In the genomic region with DNA sequence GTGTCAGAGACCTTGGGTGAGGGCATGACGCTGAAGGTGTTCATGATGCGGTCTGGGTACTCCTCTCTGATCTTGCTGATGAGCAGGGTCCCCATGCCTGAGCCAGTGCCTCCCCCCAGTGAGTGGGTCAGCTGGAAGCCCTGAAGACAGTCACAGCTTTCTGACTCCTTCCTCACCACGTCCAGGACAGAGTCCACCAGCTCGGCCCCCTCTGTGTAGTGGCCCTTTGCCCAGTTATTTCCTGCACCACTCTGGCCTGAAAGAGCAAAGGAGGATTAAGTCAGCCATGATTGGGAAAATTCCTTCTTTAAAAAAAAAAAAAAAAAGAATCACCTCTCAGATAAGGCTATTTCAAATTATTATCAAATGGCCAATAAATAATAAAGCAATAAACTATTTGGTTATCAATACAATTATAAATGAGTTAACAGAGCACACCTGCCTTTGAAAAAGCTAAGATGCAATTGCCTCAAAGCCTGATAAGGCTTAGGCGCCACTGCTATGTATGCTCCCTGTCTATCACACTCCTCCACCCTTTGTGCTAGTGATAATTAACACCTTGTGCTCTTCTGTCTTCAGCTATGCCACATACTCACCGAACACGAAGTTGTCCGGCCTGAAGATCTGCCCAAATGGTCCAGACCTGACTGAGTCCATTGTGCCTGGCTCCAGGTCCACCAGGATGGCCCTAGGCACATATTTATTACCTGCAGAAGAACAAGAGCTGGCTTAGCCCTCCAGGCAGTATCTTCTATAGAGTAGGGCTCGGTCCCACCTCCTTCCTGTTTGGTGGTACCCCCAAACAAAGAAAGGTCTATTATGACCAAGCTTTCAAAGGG, we compare ENCODE assay signal across 9 mouse cellular contexts. TPM values are rescaled to one million over a fixed set of nuclear protein-coding genes. Genes with fewer than 3 reads are reported as not detected.
DNase-seq lines count a peak whose midpoint lies in the region; ATAC-seq and TF ChIP-seq lines count a peak whose summit lies in the region.
"Had no signal": no experiment of that assay in that cellular context is flagged by ENCODE, and none has a peak within 500 bp of the region (broad histone marks: within the 10 kb centered on the region; RNA-seq: fewer than 3 reads in every experiment).

No protein-coding gene starts in this region.

- peak overlapping the region; percentile 93 for H3K9ac ChIP-seq in neural tube, embryonic 11.5 days (ENCODE audit: low read length)
- H3K9ac ChIP-seq in forebrain, embryonic 15.5 days (replicated peaks) = peak overlapping the region; percentile 95

- H3K27me3 ChIP-seq in neural tube, embryonic 11.5 days (ENCODE audit: control insufficient read depth, insufficient read depth, low read length) = no peaks in the 10 kb centered on the region
- no peaks in the 10 kb centered on the region for H3K27me3 ChIP-seq in forebrain, embryonic 15.5 days
- 0 out of 2 replicates have a peak, but pooled peaks cover 3% of the 10 kb centered on the region for H3K27me3 ChIP-seq in small intestine, adult 2 months (ENCODE audit: control insufficient read depth, insufficient read depth, low read length)

- peak; percentile 19 for DNase-seq in neural tube, embryonic 11.5 days (ENCODE audit: low spot score)
- no peak for DNase-seq in neural tube, embryonic 10.5 days (ENCODE audit: extremely low spot score, low spot score)
- DNase-seq in kidney, postnatal 14 days = peak; percentile 66
- DNase-seq in layer of hippocampus, adult 8-10 months (ENCODE audit: low spot score in 2 of 2) = no peak
- no peak for DNase-seq in adrenal gland, postnatal 10 days
- DNase-seq: layer of hippocampus, adult 9-11 months had no signal

- ATAC-seq in neural tube, embryonic 11.5 days (ENCODE audit: insufficient read depth, low FRiP score, low TSS enrichment) = no peak
- ATAC-seq in forebrain, embryonic 15.5 days (replicated peaks) = no peak

- H3K4me3 ChIP-seq in neural tube, embryonic 11.5 days (ENCODE audit: low read depth, low read length) = peak overlapping the region; percentile 79
- H3K4me3 ChIP-seq in forebrain, embryonic 15.5 days = peak overlapping the region; percentile 82
- H3K4me3 ChIP-seq in small intestine, adult 2 months (ENCODE audit: low read depth, low read length) = no peak overlapping the region
- H3K4me3 ChIP-seq: erythroblast, embryonic 14.5 days had no signal

- peaks cover 21% of the 10 kb centered on the region for H3K4me1 ChIP-seq in neural tube, embryonic 11.5 days (ENCODE audit: control insufficient read depth, insufficient read depth, low read length)
- peaks cover 43% of the 10 kb centered on the region for H3K4me1 ChIP-seq in forebrain, embryonic 15.5 days
- H3K4me1 ChIP-seq in small intestine, adult 2 months (ENCODE audit: control insufficient read depth, insufficient read depth, insufficient read length, low read length) = peaks cover 21% of the 10 kb centered on the region

- TF ChIP-seq CTCF in small intestine, adult 2 months (IDR thresholded peaks at IDR 0.05; ENCODE audit: extremely low read depth, insufficient read length, insufficient replicate concordance, low read depth, low read length) = no peak

- TF ChIP-seq POLR2A in small intestine, adult 2 months (IDR thresholded peaks at IDR 0.05; ENCODE audit: low read depth, low read length) = no peak

- H3K36me3 ChIP-seq in neural tube, embryonic 11.5 days (ENCODE audit: control insufficient read depth, insufficient read depth, low read length) = peaks cover 6% of the 10 kb centered on the region
- H3K36me3 ChIP-seq in forebrain, embryonic 15.5 days = peaks cover 29% of the 10 kb centered on the region
- no peaks in the 10 kb centered on the region for H3K36me3 ChIP-seq in small intestine, adult 2 months (ENCODE audit: control insufficient read depth, insufficient read depth, low read length)

- peak overlapping the region; percentile 100; the same call in 1 of the 2 replicates for H3K27ac ChIP-seq in neural tube, embryonic 11.5 days (ENCODE audit: low read depth, low read length)
- peak overlapping the region; percentile 99 for H3K27ac ChIP-seq in forebrain, embryonic 15.5 days (replicated peaks)
- H3K27ac ChIP-seq in small intestine, adult 2 months (ENCODE audit: insufficient read depth, low read depth, low read length) = peak overlapping the region; percentile 12; the same call in 1 of the 2 replicates

- no peaks in the 10 kb centered on the region for H3K9me3 ChIP-seq in neural tube, embryonic 11.5 days (ENCODE audit: control insufficient read depth, low read length)
- H3K9me3 ChIP-seq in forebrain, embryonic 15.5 days = no peaks in the 10 kb centered on the region

- WGBS in neural tube, embryonic 11.5 days = 62% methylated on average over 8 of the region's 9 CpGs
- 20% methylated on average over 9 of the region's 9 CpGs for WGBS in forebrain, embryonic 15.5 days
- WGBS in small intestine, adult 2 months = 32% methylated on average over 9 of the region's 9 CpGs

- H3K4me2 ChIP-seq in neural tube, embryonic 11.5 days (ENCODE audit: low read depth) = peak overlapping the region; percentile 82
- H3K4me2 ChIP-seq in forebrain, embryonic 15.5 days (replicated peaks) = peak overlapping the region; percentile 70

RNA-seq across cellular contexts. Expression of gene Tubb2b, which starts 1.8 kb away (rescaled TPM):
- 322 and 344 TPM in 2 replicates for polyA plus RNA-seq in neural tube, embryonic 11.5 days (2014; fragmentation: Nextera tagmentation; extraction: Ambion mirVana)
- 920 and 926 TPM in 2 replicates for polyA plus RNA-seq in forebrain, embryonic 15.5 days (2015; fragmentation: Nextera tagmentation; extraction: Ambion mirVana)
- 9.3 and 12.6 TPM in 2 replicates for polyA plus RNA-seq in small intestine, adult 2 months (2012; rRNA removed)
- 100 to 1,000 TPM; 198 to 220 (median 215) TPM for total RNA-seq in layer of hippocampus, adult 8-10 months (2022)
- total RNA-seq in adrenal gland, postnatal 10 days (2021) = 10 to 100 TPM; 24.9 to 61.2 TPM

RNA-seq across cellular contexts. Expression of gene Psmg4, which starts 34.3 kb away (rescaled TPM):
- polyA plus RNA-seq in neural tube, embryonic 11.5 days (2014; fragmentation: Nextera tagmentation; extraction: Ambion mirVana) = 92.4 and 92.6 TPM in 2 replicates
- polyA plus RNA-seq in forebrain, embryonic 15.5 days (2015; fragmentation: Nextera tagmentation; extraction: Ambion mirVana) = 97.3 and 105 TPM in 2 replicates
- polyA plus RNA-seq in small intestine, adult 2 months (2012; rRNA removed) = 98.7 and 102 TPM in 2 replicates
- 10 to 100 TPM; 14.6 to 35.2 (median 23.7) TPM for total RNA-seq in layer of hippocampus, adult 8-10 months (2022)
- 10 to 100 TPM; 35.4 to 43.9 TPM for total RNA-seq in adrenal gland, postnatal 10 days (2021)

RNA-seq across cellular contexts. Expression of gene Tubb2a, which starts 50.7 kb away (rescaled TPM):
- polyA plus RNA-seq in neural tube, embryonic 11.5 days (2014; fragmentation: Nextera tagmentation; extraction: Ambion mirVana) = 454 and 539 TPM in 2 replicates
- polyA plus RNA-seq in forebrain, embryonic 15.5 days (2015; fragmentation: Nextera tagmentation; extraction: Ambion mirVana) = 1,539 and 1,682 TPM in 2 replicates
- 132 and 176 TPM in 2 replicates for polyA plus RNA-seq in small intestine, adult 2 months (2012; rRNA removed)
- 100 to 1,000 TPM; 852 to 915 (median 907) TPM for total RNA-seq in layer of hippocampus, adult 8-10 months (2022)
- total RNA-seq in adrenal gland, postnatal 10 days (2021) = 10 to 100 TPM; 68.6 to 90.0 TPM

Comparison
In these comparisons a context has a peak if more than half of its experiments do, and no peak if none do; other contexts are left out.
1. DNase-seq: peak in neural tube, embryonic 11.5 days (single experiment) and kidney, postnatal 14 days (single experiment); none in neural tube, embryonic 10.5 days (single experiment), layer of hippocampus, adult 8-10 months (0 of 2) and adrenal gland, postnatal 10 days (single experiment).
2. H3K27ac ChIP-seq: peak in every context shown above with its lines; median percentile 100 in neural tube, embryonic 11.5 days; 99 in forebrain, embryonic 15.5 days; 12 in small intestine, adult 2 months.
3. RNA of gene Tubb2b, which starts 1.8 kb away (polyA plus RNA-seq): 920 to 926 TPM in forebrain, embryonic 15.5 days and 322 to 344 TPM in neural tube, embryonic 11.5 days; 9.3 to 12.6 TPM in small intestine, adult 2 months; every median in the first group is over 10 times any median in the second.